Mouse (Mus musculus) CH12.LX (cell line): Measurements from ENCODE around the gene Dhx15. TPM values are rescaled to one million over a fixed set of nuclear protein-coding genes. Genes with fewer than 3 reads are reported as not detected.

Experiments
- DNase-seq: peaks from one replicate; pipeline ENCODE4 v3.0.0-alpha.2; 2013; ENCODE audit errors: extremely low read depth
- H3K27ac ChIP-seq: 2 replicates; pipeline ENCODE4 v1.5.1; 2012; ENCODE audit warnings: low read depth, mild to moderate bottlenecking, control low read depth, moderate library complexity; ENCODE audit not compliant: insufficient read depth
- H3K27me3 ChIP-seq: replicated peaks from 2 replicates; pipeline ENCODE3; 2012; ENCODE audit warnings: inconsistent platforms
- H3K36me3 ChIP-seq, 2 experiments: replicated peaks in 1 of 2; 2 replicates each; pipeline versions ENCODE3 to v1.6.1; 2012; ENCODE audit warnings: inconsistent platforms in 1 of 2, low read length in 1 of 2, mild to moderate bottlenecking in 1 of 2, mixed read lengths in 1 of 2, moderate library complexity in 1 of 2; ENCODE audit not compliant: control insufficient read depth in 1 of 2, insufficient read depth in 1 of 2
- H3K4me1 ChIP-seq, 2 experiments: 2 replicates each; pipeline ENCODE4 v1.6.1; 2012; ENCODE audit warnings: inconsistent platforms in 1 of 2, moderate library complexity in 1 of 2; ENCODE audit not compliant: insufficient read depth in 2 of 2, control insufficient read depth in 1 of 2
- H3K4me2 ChIP-seq: 2 replicates; pipeline ENCODE4 v1.6.1; 2012; ENCODE audit warnings: low read depth, mild to moderate bottlenecking, control low read depth; ENCODE audit not compliant: poor library complexity, insufficient read depth, severe bottlenecking
- H3K4me3 ChIP-seq, 3 experiments: fragments of 150-350 bp in 1 of 3; sonication (generic) in 1 of 3; replicated peaks in 1 of 3; 2 replicates each; pipeline versions ENCODE3 to v1.5.1; 2011 to 2012; ENCODE audit warnings: low read depth in 2 of 3, low read length in 2 of 3, mild to moderate bottlenecking in 2 of 3, moderate library complexity in 2 of 3, control low read depth in 1 of 3, improper control_type of control experiment in 1 of 3, inconsistent platforms in 1 of 3, mixed read lengths in 1 of 3; ENCODE audit not compliant: poor library complexity in 1 of 3
- H3K79me2 ChIP-seq: replicated peaks from 2 replicates; pipeline ENCODE4 v1.6.1; 2012; ENCODE audit warnings: mild to moderate bottlenecking, moderate library complexity; ENCODE audit not compliant: control insufficient read depth, poor library complexity, insufficient read depth, severe bottlenecking; ENCODE audit errors: extremely low read depth
- H3K9ac ChIP-seq: 2 replicates; pipeline ENCODE4 v1.6.1; 2012; ENCODE audit warnings: low read depth, mild to moderate bottlenecking, control low read depth, moderate library complexity; ENCODE audit not compliant: insufficient read depth
- H3K9me3 ChIP-seq: replicated peaks from 2 replicates; pipeline ENCODE3; 2012; ENCODE audit warnings: low read length, inconsistent platforms, mixed read lengths
- BHLHE40 ChIP-seq: IDR thresholded peaks from 2 replicates; pipeline ENCODE4 v1.6.1; 2011; ENCODE audit warnings: mild to moderate bottlenecking, low read depth, low read length, improper control_type of control experiment
- CHD2 ChIP-seq: IDR thresholded peaks from 2 replicates; pipeline ENCODE4 v1.6.1; 2011; ENCODE audit warnings: low read length, improper control_type of control experiment
- CTCF ChIP-seq, 2 experiments: IDR thresholded peaks in 1 of 2; conservative IDR thresholded peaks in 1 of 2; 2 replicates each; pipeline ENCODE4 v1.5.1; 2011 to 2012; ENCODE audit warnings: low read depth in 2 of 2, low read length in 2 of 2, improper control_type of control experiment in 1 of 2, inconsistent platforms in 1 of 2, mild to moderate bottlenecking in 1 of 2, moderate library complexity in 1 of 2
- ELF1 ChIP-seq: IDR thresholded peaks from 2 replicates; pipeline ENCODE4 v1.6.1; 2014; ENCODE audit warnings: low read depth, mild to moderate bottlenecking, inconsistent platforms, low read length, improper control_type of control experiment
- EP300 ChIP-seq: IDR thresholded peaks from 2 replicates; pipeline ENCODE4 v1.6.1; 2011; ENCODE audit warnings: low read length, improper control_type of control experiment
- GABPA ChIP-seq: IDR thresholded peaks from 2 replicates; pipeline ENCODE4 v1.6.1; 2012; ENCODE audit warnings: low read depth, low read length, improper control_type of control experiment, inconsistent platforms; ENCODE audit not compliant: insufficient replicate concordance
- KAT2A ChIP-seq: IDR thresholded peaks from 2 replicates; pipeline ENCODE4 v1.6.1; 2012; ENCODE audit warnings: low read length, improper control_type of control experiment, inconsistent platforms; ENCODE audit not compliant: insufficient replicate concordance
- MAFK ChIP-seq: IDR thresholded peaks from 2 replicates; pipeline ENCODE4 v1.6.1; 2011; ENCODE audit warnings: low read length, improper control_type of control experiment; ENCODE audit not compliant: insufficient replicate concordance
- MAZ ChIP-seq: IDR thresholded peaks from 2 replicates; pipeline ENCODE4 v1.6.1; 2012; ENCODE audit warnings: low read depth, mild to moderate bottlenecking, inconsistent platforms, low read length, improper control_type of control experiment, moderate library complexity
- MXI1 ChIP-seq: IDR thresholded peaks from 2 replicates; pipeline ENCODE4 v1.6.1; 2011; ENCODE audit warnings: mild to moderate bottlenecking, low read depth, low read length, improper control_type of control experiment
- NRF1 ChIP-seq: IDR thresholded peaks from 2 replicates; pipeline ENCODE4 v1.6.1; 2014; ENCODE audit warnings: low read depth, mild to moderate bottlenecking, inconsistent platforms, low read length, improper control_type of control experiment, moderate library complexity
- PAX5 ChIP-seq: IDR thresholded peaks from 2 replicates; pipeline ENCODE4 v1.6.1; 2012; ENCODE audit warnings: low read length, inconsistent platforms, mixed read lengths
- POLR2A ChIP-seq: IDR thresholded peaks from 2 replicates; pipeline ENCODE4 v1.6.1; 2011; ENCODE audit warnings: low read depth, mild to moderate bottlenecking, improper control_type of control experiment, low read length
- RAD21 ChIP-seq: IDR thresholded peaks from 2 replicates; pipeline ENCODE4 v1.6.1; 2011; ENCODE audit warnings: low read depth, mild to moderate bottlenecking, low read length, improper control_type of control experiment, moderate library complexity
- SIN3A ChIP-seq: IDR thresholded peaks from 2 replicates; pipeline ENCODE4 v1.6.1; 2012; ENCODE audit warnings: low read length, improper control_type of control experiment, inconsistent platforms
- TBP ChIP-seq: conservative IDR thresholded peaks from 2 replicates; pipeline ENCODE4 v1.6.1; 2011; ENCODE audit warnings: low read depth, low read length, improper control_type of control experiment
- TCF12 ChIP-seq: IDR thresholded peaks from 2 replicates; pipeline ENCODE4 v1.6.1; 2014; ENCODE audit warnings: low read depth, mild to moderate bottlenecking, inconsistent platforms, low read length, improper control_type of control experiment
- UBTF ChIP-seq: IDR thresholded peaks from 2 replicates; pipeline ENCODE4 v1.6.1; 2012; ENCODE audit warnings: low read depth, mild to moderate bottlenecking, inconsistent platforms, low read length, improper control_type of control experiment, moderate library complexity
- USF2 ChIP-seq: conservative IDR thresholded peaks from 2 replicates; pipeline ENCODE4 v1.6.1; 2011; ENCODE audit warnings: low read depth, low read length, improper control_type of control experiment
- ZC3H11A ChIP-seq: IDR thresholded peaks from 2 replicates; pipeline ENCODE4 v1.6.1; 2012; ENCODE audit warnings: low read depth, mild to moderate bottlenecking, inconsistent platforms, low read length, improper control_type of control experiment
- ZNF384 ChIP-seq: IDR thresholded peaks from 2 replicates; pipeline ENCODE4 v1.6.1; 2012; ENCODE audit warnings: low read depth, low read length, improper control_type of control experiment, inconsistent platforms
- dilution Hi-C: fragments of 300-500 bp; cut with MboI; formaldehyde crosslinking; loops from 2 replicates; pipeline ENCODE4 v1.14.3; 2020; ENCODE audit warnings: low sequenced_read_pairs; ENCODE audit not compliant: extremely low pct_unique_long_range_greater_than_20kb, extremely low pct_ligation_motif_present
- in situ Hi-C: fragments of 300-500 bp; cut with MboI; formaldehyde crosslinking; loops from 3 replicates; pipeline ENCODE4 v1.14.3; 2019; ENCODE audit warnings: low sequenced_read_pairs, low pct_ligation_motif_present, low pct_unique_long_range_greater_than_20kb, mixed read lengths
- polyA plus RNA-seq: library from polyadenylated mRNA; unstranded; fragments of >175 nt; gene quantifications from 2 replicates; pipeline ENCODE4 v1.2.1, GENCODE M21; 2012; ENCODE audit warnings: low read depth; ENCODE audit not compliant: insufficient read length
- total RNA-seq, 2 experiments: library from RNA; depleted of rRNA; stranded (reverse); fragments of 300-350 nt in 1 of 2; fragments of >200 nt in 1 of 2; gene quantifications; 2 replicates each; pipeline ENCODE4 v1.2.3; 2012 to 2014

The Dhx15 gene
- total and polyA plus RNA-seq, 3 experiments, result 101 to 355 (median 287) TPM

DNA sequence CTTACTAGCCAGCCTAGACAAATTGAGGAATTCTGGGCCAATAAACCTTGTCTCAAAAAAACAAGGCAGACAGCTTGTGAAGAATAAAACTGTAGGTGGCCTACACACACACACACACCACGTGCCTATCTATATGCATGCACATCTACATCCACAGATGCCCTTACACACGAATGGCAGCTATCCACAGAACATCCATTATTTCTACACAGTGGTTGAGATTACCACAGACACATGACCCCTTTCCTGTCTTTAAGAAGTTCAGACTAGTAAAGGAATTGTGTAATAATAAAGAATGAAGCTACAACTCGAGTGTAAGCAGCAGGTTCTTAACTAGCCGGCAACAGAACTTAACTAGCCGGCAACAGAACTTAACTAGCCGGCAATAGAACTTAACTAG is 68.2 kb downstream of the Dhx15 start:
- no peak for DNase-seq
- no peak for TF ChIP-seq PAX5
- no peak for TF ChIP-seq KAT2A
- no peak for TF ChIP-seq CHD2
- no peak for TF ChIP-seq TBP
- no peak for TF ChIP-seq BHLHE40
- TF ChIP-seq MAZ, result no peak
- TF ChIP-seq ZNF384, result no peak
- no peak for TF ChIP-seq ELF1
- no peak for TF ChIP-seq ZC3H11A
- TF ChIP-seq MXI1, result no peak
- TF ChIP-seq, all 38 proteins: peak for 0
- no peaks in the 10 kb centered on the region for H3K36me3 ChIP-seq
- in situ Hi-C loops (no loop called here), dilution Hi-C loops (no loop called here)
- no peak overlapping the region for H3K9ac ChIP-seq
- no peaks in the 10 kb centered on the region for H3K9me3 ChIP-seq
- no peaks in the 10 kb centered on the region for H3K27me3 ChIP-seq
- H3K4me1 ChIP-seq, result peaks cover 8 to 42% of the 10 kb centered on the region in 2 experiments
- no peaks in the 10 kb centered on the region for H3K79me2 ChIP-seq
- H3K4me3 ChIP-seq, result no peak overlapping the region
- no peak overlapping the region for H3K27ac ChIP-seq
- no peak overlapping the region for H3K4me2 ChIP-seq

DNA sequence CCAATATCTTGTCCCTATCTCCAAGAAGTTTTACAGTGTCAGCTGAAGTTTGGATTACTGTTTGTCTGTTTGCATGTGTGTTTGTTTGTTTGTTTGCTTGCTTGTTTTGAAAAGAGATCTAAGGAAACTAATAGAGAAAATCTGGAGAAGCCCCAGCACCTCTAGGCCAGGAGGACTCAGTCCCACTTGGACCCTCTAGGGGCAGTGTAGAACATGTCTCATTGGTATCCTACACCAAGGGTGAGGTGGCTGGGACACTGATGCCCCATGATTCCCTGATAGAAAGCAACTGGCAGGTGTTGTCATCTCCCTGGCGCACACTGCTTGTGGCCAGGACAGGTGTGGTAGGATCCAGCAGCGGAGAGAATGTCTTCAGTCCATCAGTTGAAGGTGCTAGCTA is 70.5 kb downstream of the Dhx15 start:
- no peak for TF ChIP-seq MXI1
- no peak for TF ChIP-seq EP300
- TF ChIP-seq GABPA, result no peak
- no peak for TF ChIP-seq MAFK
- TF ChIP-seq USF2, result no peak
- TF ChIP-seq UBTF, result no peak
- no peak for TF ChIP-seq TBP
- no peak for TF ChIP-seq NRF1
- no peak for TF ChIP-seq POLR2A
- peak; percentile 9 for TF ChIP-seq RAD21
- TF ChIP-seq TCF12, result no peak
- TF ChIP-seq CTCF (conservative IDR thresholded peaks at IDR 0.05 in 1 of 2, IDR thresholded peaks at IDR 0.05 in 1 of 2; ENCODE audit: low read depth in 2 of 2, low read length in 2 of 2), result peak in 1 of 2 experiments; percentile 51; a peak in 3 of 4 replicates
- no peak for TF ChIP-seq CHD2
- TF ChIP-seq SIN3A, result no peak
- TF ChIP-seq KAT2A, result no peak
- Histone ChIP-seq H3K4me1 (peaks cover 2 to 32% of the 10 kb centered on the region in 2 experiments; a peak in 2 of 4 replicates), H3K79me2 (no peaks in the 10 kb centered on the region), H3K4me2 (no peak overlapping the region), H3K9ac (no peak overlapping the region), H3K27me3 (no peaks in the 10 kb centered on the region), H3K4me3 (no peak overlapping the region), H3K9me3 (no peaks in the 10 kb centered on the region), H3K36me3 (no peaks in the 10 kb centered on the region), H3K27ac (no peak overlapping the region)
- dilution Hi-C loops, result no loop called here
- peak; percentile 30 for DNase-seq
- in situ Hi-C loops, result loop anchor here (10.0 kb wide), 1 partner anchor 115 kb away; no protein-coding TSS in a partner anchor
